Mouse (Mus musculus) liver (tissue): ENCODE data around the gene Nemp1.

Source experiments
- DNase-seq: peaks from one replicate; pipeline ENCODE4 v3.0.0-alpha.2; 2020; ENCODE audit warnings: mixed read lengths

Nemp1 gene

DNA sequence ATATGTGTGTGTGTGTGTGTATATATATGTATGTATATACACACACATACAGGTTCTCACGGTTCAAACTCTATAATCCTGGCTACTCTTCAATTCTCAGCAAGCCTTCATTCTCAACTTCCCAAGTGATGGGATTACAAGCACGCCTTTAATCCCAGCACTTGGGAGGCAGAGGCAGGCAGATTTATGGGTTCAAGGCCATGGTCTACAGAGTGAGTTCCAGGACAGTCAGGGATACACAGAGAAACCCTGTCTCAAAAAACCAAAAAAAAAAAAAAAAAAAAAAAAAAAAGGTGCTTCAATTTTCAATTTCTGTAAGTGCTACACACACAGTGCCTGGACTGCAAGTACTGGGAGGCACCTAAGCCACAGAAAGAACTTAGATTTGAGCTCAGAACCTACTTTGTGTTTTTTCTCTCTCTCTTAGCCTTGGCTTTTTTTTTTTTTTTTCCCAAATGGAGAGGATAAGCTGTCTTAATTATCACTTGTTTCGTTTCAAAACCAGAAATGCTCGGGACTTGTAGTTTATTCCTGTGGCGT is 9.2 kb downstream of the Nemp1 start:
- DNase-seq = no peak

DNA sequence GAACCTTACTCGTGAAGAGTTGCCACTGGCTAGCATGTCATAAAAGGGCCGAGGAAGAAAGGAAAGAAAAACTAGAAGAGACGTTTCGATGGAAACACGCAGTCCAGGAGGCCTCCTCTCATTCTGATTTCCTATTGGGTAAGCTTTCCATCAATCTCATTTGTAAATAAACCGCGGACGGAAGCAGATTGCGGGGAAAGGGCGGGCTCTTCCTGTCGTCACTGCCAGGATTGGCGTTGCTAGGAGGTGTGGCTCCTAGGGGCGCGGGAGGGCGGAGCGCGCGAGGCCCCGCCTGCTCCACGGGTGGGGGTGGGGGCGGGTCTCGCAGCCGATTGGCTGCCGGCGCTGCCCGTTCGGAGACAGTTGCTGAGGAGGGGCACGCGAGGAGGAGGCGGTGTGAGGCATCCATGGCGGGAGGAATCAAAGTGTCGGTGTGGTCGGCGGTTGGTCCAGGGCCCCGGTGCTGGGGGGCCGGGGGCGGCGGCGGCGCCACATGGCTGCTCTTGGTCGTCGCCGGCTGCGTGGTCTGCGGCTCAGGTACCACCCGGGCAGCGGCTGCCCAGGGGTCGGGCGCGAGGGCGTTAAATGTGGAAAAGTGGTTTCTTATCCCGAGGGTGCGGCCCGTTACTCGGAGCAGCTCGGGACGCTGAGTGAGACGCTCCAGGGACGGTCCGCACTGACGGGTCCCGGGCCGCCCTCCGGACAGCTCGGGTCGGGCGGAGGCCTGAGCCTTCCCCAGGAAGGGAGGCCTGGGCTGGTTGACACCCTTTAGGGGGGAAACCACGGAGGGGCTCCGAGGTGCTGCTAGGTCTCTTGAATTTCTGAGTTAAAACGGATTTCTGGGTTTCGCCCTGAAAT is 10.2 kb downstream of the Nemp1 start:
- peak; percentile 98 for DNase-seq

DNA sequence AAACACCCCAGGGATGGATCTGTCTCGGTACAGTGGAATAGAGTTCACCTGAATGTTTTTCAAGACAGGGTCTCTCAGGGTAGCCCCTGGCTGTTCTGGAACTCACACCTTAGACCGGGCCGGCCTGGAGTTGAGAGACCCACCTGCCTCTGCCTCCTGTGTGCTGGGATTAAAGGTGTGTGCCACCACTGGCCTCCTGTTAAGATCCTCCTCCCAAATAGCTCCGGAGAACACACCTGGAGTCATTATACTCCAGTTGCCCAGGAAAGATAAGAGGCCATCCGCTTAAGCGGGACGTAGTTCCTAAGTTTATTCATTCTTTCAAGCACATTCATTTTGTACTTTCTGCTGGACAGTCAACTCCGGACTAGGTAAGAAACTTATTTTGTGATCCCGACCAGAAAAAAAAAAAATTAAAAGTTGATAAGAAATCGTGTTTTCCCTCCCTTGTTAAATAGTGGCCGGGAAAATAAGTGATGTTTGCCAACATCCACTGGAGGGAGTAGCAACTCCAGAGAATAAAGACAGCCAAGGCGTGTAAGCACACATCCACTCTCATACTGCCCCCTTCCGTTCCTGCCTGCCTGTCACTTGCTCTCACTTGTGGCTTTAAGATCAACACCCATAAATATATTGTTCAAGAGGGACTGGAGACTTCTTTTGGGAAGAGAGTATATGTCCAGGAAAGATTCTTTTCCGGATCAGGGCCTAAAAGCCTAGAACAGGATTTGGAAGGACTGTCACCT is 11.1 kb downstream of the Nemp1 start:
- peak; percentile 75 for DNase-seq

DNA sequence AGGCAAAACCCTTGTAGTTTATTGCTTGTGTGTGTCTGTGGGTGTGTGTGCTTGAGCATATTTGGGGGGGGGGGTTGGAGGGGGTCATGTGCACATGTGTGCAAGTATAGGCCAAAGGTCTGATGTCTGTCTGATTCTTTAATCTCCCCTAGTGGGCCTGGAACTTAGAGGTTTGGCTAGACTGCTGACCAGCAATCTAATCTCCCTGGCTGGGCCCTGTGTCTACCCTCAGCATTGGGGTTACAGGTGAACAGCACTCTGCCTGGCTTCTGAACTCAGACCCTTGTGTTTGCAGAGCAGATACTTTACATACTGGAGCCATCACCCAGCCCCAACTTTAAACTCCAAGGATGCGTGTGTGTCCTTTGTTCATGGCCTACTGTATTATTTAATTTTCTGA is 12.5 kb downstream of the Nemp1 start:
- no peak for DNase-seq

DNA sequence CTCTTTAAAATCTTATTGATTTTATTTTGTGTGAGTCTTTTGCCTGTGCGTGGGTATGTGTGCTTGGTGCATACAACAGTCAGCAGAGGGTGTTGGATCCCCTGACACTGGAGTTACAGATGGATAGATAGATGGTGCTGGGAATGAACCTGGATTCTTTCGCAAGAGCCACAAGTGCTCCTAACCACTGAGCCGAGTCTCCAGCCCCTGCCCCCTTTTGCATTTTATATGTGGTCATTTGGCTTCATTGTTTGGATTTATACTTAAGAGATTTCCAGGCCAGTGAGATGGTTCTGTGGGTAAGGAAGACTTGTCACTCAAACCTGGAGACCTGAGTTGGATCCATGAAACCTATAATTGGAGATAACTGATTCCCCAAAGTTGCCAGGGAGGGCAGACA is 13.2 kb downstream of the Nemp1 start:
- no peak for DNase-seq

DNA sequence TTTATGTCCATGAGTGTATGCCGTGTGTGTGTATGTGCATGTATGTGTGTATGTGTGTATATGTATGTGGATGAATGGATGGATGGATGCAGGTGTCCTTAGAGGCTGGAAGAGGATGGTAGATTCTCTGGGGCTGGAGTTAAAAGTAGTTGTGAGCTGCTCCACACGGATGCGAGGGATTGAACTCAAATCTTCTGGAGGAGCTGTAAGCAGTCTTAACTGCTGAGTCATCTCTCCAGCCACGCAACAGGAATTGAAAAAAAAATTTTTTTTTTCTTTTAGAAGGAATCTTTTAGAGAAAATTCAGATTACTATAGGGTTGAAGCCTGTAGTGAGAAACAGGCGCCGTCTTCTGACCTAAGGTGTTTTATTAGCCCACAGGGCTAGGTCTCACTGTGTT is 16.2 kb downstream of the Nemp1 start:
- DNase-seq = no peak

DNA sequence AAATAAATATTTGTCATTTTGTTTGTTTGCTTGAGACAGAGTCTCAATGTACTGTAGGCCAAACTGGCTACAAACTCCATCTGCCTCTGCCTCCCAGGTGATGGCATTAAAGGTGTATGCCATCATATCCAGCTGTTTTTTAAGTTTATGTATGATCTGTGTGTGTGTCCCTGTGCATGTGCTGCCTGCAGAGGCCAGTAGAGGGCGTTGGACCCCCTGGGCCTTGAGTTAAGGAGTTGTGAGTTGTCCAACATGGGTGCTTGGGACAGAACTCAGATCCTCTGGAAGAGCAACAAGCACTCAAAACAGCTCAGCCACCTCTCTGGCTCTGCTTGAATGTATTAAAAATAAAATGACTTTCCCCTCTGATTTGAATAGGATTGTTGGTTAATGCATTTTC is 24.4 kb downstream of the Nemp1 start:
- DNase-seq = no peak

DNA sequence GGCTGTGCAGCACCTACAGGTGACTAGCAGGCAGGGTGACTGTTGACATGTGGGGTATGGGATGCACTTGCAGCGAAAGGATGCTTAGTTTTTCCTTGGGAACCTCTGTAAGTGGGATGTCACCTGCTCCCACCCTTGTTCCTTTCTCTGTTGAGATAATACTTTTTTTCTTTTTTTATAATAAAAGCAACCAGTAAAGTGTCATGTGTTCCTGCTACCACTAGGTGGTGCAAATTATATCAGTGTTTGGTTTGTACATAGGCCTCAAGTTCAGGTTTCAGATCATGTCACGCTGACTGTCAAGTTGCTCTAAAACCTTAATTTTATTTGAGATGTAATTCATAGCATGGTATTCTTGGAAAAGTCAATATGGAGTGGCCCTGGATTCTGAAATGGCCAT is 27.9 kb downstream of the Nemp1 start:
- DNase-seq = no peak

DNA sequence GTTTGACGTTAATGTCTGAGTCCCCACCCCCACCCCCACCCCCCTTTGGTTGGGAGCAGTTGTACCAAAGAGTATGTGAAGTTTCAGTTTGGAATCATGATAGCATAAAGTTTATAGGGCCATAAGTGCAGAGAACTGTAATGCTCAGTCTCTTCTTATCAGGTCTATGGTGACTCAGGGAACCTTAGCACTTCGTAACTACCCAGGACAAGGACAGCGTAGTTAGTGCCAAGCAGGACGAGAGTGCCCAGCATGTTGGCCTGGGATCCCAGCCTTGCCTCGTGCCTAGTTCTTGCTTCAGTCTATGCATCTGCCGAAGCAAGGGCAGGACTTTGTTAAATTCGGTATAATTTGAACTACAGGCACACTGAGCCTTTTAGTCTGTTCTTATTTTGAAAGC is 29.1 kb downstream of the Nemp1 start:
- no peak for DNase-seq

DNA sequence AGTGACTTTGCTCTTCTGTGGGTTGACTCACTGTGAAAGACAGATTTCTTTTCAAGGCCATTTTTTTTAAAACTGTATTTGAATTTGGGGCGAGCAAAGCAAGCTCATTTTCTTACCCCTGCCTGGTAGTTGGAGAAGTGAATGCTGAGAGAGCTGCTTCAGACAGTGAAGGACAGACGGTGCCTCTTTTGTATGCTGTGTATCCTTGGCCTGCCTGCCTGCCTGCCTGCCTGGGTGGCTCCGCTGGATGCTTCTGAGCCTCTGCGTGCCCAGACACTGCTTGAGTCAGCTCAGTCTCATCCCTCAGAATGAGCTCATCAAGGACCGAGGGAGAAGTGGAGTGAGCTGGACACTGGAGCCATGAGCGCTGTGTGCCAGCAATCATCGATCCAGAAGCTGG is 32.3 kb downstream of the Nemp1 start:
- DNase-seq = no peak

DNA sequence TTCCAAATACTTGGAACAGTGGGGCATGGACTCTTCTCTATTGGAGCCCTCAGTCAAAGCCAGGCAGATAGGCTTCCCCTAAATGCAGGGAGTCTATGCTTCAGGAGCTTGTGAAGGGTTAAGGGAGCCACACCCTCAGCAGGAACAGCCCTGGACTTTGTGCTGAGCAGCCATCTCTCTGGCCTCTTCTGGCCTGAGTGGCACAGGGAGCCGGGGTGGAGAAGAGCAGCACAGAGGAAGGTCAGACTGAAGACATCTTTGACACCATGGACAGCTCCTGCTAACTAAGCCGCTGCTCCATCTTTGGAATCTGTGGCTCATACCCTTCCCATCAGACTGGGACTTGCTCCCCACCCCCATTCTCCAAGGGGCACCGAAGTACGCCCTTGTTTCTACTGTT is 36.6 kb downstream of the Nemp1 start:
- DNase-seq = no peak

DNA sequence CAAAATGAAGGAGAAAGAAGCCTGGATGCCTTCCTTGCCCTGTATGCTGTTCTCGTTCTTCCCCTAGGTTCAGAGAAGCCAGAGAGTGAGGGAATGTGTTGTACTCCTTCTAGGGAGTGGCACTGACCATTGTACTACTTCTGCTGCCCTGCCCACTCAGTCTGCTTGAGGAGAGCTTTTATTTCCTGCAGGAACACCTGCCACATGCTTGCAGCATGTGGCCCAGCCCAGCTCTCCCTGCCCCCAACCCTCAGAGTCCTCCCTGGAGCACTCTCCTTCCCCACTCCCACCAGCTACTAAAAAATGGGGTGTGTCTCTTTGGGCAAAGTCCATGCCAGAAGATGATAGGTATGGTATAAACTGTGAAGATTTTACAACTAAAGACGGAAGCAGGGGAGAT is 37.6 kb downstream of the Nemp1 start:
- DNase-seq = no peak

DNA sequence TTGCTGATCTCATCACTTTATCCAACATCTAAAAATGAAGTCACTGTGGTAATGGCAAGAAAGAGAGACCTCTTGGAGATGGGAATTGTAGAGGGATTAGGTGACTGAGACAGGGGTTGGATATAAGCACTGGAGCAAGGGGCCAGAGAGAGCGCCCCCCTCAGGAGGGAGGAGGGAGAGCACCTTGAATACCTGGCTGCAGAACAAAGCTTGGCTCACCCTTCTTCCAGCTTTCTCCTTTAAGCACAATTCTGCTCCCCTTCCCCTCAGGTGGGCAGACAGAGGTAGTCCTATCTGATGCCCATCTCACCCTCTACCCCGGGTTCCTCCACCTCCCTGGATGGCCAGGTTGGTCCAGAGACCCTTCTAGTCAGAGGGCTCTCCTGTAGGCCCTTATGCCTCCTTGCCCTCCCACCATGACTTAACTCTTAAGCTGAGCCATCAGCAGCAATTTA is 38.1 kb downstream of the Nemp1 start, which contains the start of gene Myo1a:
Gene Myo1a, plus strand, starts transcription at position 405 of the 455 bp plus-strand sequence.
- DNase-seq = no peak

DNA sequence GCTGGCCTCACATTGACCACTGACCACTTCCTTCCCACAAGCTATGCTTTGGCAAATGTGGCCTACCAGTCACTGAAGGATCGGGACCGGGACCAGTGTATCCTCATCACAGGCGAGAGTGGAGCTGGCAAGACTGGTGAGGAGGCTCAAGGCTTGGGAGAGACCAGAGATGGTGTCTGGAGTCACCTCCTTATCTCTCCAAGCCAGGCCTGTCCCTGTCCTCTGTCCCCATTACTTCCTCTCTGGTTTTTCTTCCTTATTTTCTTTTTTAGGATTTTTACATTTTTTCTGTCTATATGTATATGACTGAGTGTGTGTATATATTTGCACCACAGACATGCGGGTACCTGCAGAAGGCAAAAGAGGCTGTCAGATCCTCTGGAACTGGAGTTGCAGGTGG is 39.1 kb downstream of the Nemp1 start:
- no peak for DNase-seq

DNA sequence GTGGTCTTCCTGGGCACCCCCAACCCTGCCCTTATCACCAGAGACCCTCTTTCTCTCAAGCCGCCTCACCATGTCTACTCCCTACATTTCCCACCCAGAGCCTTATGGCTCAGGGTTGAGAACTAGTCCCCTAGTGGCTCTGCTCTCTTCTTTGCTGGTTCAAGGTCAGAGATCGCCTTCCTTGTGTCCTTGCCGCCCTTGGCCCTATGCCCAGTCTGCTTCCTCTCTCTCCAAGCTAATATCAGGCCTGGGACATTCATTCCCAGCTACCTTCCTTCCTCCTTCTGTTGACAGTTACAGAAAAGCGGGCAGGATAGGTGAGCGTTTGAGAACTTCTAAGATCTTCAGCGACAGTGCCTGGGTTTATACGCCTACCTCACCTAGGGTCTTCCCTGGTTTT is 41.0 kb downstream of the Nemp1 start:
- DNase-seq = no peak

DNA sequence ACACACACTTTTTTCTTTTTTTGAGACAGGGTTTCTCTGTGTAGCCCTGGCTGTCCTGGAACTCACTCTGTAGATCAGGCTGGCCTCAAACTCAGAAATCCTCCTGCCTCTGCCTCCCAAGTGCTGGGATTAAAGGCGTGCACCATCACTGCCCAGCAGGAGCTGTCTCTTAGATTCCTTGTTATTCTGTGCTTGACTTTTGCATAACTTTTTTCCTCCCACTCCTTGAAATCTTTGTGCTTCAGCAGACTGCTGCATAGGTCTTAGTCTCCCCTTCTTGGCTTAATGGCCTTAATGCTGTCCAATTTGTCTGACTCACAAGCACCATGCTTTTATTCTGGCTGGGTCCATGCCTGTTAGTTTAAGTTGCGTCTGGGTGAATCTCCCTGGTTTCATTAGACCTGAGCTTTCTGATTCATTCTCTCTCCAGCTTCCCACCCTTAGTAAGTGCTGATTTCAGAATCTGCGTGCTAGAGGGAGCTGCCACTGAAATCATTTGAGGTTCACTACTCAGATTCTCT is 42.2 kb downstream of the Nemp1 start:
- DNase-seq = no peak

DNA sequence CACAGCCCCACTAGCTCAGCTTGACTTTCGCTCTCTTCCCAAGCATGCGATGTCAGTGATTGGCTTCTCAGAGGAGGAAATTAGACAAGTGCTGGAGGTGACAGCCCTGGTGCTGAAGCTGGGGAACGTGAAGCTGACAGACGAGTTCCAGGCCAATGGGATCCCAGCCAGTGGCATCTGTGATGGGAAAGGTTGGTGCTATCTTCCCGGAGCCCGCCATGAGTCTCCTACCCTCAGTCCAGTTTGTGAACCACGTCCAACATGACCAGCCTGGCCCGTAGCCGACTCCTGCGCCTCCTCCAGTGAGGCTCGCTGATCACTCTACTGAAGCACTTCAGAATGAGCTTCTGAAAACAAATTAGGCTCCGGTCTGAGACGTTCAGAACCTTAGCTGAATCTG is 43.6 kb downstream of the Nemp1 start:
- DNase-seq = no peak

DNA sequence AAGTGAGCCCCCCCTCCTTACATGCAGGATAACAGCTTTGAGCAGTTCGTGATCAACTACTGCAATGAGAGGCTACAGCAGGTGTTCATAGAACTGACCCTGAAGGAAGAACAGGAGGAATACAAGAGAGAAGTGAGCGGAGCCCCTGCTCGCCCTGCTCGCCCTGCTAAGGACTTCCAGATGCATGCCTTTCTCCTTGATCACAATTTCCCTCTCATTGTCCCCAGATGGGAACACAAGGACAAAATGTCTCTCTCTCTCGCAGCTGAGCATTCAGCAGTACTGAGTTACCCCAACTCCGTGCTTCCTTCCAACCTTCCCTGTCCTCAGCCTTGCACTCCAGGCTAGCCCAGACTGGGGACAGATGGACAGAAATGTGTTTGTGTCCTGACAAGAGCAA is 46.0 kb downstream of the Nemp1 start:
- no peak for DNase-seq

DNA sequence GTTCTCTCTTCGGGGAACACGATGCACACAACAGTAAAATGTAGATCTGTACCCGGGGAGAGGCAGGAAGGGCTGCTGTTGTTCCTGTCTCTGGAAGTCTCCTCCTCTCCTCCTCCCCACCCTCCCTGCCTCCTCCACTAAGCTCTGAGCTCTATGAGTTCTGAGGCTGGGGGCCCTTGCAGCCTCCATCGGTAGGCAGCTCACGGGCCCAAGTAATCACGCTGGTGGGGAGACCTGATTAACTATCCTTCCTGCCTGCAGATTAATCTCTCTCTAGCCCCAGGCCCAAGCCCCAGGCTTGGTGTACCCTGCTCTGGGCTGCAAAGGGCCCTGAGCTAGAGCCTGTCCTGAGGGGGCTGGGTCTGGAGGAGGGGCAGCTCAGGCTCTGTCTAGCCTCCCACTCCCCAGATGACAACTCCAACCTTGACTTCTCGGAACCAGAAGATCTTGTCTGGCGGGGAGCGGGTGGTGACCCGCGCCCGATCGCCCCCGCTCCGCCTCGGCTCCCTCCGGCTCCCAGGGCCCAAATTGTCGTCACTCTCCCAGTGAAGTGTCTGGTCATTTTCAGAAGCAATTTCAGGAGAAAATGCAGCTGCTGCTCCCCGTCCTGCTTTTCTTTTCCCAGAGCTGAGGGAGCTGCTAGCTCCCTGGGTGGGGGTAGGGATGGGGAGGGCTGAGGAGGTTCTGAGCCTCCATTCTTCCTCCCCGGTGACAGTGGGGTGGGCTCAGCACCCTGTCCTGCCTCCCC is 55.1 kb downstream of the Nemp1 start:
- DNase-seq = no peak

DNA sequence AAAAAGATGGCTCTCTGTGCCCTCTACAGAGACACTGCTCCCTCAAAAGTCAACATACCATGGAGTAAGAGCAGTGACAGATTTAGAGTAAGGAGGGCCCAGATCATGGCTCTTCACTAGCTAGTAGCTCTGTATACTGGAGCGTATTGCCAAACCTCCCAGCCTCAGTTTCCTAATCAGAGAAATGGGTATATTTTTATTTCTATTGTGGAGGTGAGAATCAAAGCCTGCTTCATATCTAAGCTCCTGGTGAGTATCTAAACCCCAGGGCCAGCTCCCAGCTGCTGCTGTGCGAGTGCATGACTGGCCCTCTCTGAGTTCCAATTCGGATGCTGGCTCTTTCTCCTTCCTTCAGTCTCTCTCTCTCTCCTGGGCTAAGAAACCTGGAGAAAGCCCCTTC is 57.5 kb downstream of the Nemp1 start, which contains the start of gene Tac2:
Gene Tac2, plus strand, starts transcription at position 301 of the 400 bp plus-strand sequence.
- no peak for DNase-seq

DNA sequence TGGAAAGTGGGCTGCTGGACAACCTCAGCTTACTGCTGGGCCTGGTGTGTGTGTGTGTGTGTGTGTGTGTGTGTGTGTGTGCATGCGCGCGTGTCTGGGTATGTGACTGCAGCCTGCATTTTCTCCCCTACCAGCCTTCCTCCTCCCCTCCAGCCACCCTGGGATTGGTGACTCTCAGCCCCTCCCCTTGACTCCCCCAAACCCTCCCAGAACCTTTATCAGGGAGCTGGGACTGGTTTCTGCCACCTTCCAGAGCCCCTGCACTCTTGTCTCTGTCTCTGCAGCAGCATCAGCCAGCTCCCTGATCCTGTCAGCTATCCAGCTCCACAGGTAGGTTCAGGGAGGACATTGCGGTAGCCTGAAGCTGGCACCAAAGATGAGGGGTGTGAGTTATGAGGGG is 58.4 kb downstream of the Nemp1 start:
- peak; percentile 42 for DNase-seq

DNA sequence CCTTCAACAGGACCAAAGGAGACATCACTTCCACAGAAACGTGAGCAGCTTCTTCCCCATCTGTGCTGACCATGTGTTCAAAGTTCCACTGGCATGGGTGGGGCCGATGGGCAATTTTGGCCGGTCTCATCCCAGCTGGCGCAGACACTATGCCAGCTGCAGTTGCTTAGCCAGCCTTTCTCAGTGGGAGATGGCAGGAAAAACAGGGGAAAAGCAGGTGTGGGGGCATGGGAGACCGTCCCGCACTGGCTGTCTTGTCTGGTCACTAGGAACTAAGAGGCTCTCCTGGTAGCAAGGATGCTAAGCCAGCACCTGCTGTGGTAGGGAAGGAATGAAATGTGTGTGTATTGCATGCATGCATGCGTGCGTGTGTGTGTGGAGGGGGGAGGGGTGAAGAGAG is 61.7 kb downstream of the Nemp1 start:
- DNase-seq = no peak
